Mouse (Mus musculus): ENCODE results near the gene Gm11042.

DNA sequence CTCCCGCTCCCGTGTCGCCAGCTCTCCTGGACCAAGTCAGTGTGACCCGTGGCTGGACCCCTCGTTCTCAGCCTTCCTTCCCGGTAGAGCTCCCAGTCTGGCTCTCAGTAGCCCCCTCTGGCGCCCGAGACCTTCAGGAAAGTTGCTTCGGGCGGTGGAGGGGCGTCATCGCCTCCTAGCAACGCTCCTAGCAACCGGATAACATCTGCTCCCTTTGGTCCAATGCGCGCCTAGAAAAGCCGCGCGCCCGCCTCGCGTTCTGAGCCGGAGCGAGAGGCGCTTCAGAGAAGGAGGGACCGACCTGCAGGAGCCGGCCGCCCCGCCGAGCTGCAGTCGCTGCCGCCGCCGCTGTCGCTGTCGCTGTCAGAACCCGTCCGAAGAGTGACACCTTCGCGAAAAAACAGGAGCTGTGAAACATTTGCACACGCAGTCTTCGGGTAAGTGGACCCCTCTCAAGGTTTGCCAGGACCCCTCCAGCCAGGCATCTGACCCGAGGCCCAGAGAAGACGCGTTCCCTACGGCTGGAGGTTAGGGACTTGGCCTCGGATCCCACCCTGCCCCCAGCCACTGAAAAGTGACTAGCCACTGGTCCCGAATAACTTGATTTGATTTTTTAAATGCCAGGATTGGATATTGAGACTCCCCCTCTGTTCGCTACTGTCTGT lies 32.0 kb downstream of the Gm11042 start:
- TF ChIP-seq CTCF (IDR thresholded peaks at IDR 0.05) (peak; percentile 62), EP300 (IDR thresholded peaks at IDR 0.05) (no peak)
